Mouse (Mus musculus) T-cell, adult 2 months (primary cell): ENCODE data around the gene Natd1.

Source experiments
- DNase-seq: peaks from one replicate; pipeline ENCODE4 v3.0.0; 2022; ENCODE audit warnings: low spot score

The Natd1 gene

GRCm38 (mm10) chr11:60931869-60932481 lies 17.4 kb upstream of the Natd1 start, which contains the start of gene Map2k3:
Map2k3 (plus strand) TSS chr11:60932033.
- peak; percentile 93 for DNase-seq

- no peak for DNase-seq
These were observed 16.8 kb upstream of the Natd1 start for GRCm38 (mm10) chr11:60931282-60931868.

- DNase-seq = no peak
These were observed 16.3 kb upstream of the Natd1 start for GRCm38 (mm10) chr11:60930724-60931281.

DNA sequence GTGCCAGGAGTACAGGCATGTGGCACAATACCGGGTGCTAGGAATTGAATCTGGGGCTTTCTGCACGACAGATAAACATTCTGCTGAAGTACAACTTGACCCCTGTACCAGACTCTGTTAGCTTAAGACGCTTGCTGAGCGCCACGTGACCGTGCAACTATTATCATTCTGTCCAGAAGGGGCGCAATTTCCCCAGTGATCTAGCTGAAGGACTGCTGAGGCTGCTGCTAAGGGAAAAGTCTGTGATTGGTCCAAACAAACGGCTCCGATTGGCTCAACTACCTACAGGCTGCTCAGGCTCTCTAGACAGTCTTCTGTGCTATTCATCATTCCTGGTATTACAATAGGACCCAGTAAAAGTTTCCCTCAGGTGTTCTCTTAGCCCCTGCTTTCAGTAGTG lies 12.7 kb upstream of the Natd1 start:
- peak; percentile 85 for DNase-seq

DNA sequence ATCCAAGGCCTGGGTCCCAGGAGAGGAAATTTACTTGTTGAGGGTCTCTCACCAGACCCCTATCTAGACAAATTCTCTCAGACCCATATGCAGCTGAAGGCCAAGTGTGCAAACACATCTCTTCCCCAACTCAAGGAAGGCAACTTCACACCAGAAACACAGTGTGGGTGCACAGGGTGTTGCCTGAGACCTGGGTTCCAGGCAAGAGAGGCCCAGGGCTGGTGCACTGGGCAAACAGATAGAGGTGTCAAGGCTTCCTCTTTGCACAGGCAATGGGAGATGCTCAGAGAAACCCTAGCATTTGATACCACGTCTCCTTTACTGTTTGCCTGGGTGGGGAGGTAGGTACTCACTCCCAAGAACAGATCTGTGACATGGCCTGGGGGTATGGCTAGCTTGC lies 10.4 kb upstream of the Natd1 start:
- no peak for DNase-seq

- DNase-seq = no peak
These were observed 9.9 kb upstream of the Natd1 start for GRCm38 (mm10) chr11:60924498-60924897.

- no peak for DNase-seq
These were observed 8.4 kb upstream of the Natd1 start for GRCm38 (mm10) chr11:60922964-60923363.

- DNase-seq = no peak
These were observed 7.6 kb upstream of the Natd1 start for GRCm38 (mm10) chr11:60922195-60922594.

GRCm38 (mm10) chr11:60920021-60920420 lies 5.5 kb upstream of the Natd1 start:
- DNase-seq = no peak

GRCm38 (mm10) chr11:60915201-60915600 lies 651 bp upstream of the Natd1 start:
- DNase-seq = no peak

DNA sequence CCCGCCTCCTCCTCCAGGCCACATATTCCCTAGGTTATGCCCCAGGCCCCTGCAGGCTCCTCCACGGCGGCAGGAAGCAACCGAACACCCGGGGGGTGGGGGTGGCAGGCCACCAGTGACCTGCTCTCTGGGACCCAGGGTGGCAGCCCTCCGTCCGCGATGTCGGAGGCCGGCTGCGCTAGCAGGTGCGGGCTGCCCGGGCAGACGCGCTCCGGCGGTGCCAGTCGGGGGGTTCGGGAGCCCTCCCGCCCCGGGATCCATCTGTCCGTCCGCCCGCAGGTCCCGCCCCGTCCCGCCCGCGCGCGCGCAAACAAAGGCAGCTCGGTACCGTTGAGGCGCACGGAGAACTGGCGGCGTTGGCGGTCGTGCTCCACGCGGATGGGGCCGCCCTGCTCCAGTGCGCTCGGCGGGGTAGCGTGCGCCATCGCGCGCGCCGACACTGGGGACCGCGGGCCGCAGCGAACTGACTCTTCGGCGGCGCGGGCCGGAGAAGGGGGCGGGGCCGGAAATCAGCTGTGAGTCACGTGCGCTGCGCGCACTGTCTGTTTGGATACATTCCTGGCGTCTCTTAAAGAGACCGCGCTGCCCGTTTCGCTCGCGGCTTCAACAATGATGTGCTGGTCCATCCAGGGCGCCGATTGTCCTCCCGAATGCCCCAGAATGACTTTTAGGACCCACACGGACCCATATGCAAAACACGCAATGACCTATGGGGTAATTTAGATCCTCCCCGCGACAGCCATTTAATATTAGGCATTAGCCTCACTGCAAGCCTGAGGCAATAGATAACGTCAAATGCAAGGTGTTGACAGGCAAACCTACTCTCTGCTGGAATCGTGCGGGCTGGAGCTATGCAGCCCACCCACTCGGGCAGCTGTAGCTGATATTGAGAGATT lies 1.0 kb downstream of the Natd1 start:
- DNase-seq = peak; percentile 84

DNA sequence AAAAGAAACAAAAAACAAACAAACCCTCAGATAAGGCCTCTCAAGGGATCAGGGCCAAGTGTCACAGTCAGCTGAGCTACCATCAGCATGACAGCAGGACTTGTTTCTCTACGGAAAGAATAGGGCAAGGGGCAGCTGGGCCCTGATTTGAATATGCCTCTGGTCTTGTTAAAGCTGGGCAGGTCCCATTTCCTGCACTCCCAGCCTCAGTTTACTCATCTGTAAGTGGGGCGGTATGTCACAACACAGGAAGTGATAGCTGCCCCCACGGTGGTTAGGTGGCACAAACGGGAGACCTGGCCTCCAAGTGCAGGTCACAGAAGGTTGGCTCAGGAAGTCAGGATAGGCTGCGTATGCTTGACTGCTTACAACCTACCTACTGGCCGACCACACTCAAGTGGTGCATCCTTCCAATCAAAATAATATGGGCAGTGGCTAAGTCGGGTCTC lies 2.0 kb downstream of the Natd1 start:
- no peak for DNase-seq

DNA sequence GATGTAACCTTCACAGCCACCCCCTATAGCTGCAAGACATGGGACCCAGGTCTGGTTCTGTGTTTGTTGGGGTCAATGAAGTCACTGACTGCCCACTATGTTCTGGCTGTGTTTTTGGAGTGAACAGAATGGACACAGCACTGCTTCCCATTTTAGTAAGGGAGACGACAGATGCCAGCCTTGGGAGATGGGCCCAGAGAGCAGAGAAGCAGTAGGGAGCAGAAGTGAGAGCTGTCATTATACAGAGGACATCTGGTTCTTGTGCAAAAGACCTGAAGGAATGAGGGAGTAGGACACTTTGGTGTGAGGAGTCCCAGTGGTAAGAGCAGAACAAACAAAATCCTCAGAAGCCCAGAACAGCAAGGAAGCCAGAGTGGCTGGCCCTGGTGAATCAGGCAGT lies 4.9 kb downstream of the Natd1 start:
- no peak for DNase-seq

DNA sequence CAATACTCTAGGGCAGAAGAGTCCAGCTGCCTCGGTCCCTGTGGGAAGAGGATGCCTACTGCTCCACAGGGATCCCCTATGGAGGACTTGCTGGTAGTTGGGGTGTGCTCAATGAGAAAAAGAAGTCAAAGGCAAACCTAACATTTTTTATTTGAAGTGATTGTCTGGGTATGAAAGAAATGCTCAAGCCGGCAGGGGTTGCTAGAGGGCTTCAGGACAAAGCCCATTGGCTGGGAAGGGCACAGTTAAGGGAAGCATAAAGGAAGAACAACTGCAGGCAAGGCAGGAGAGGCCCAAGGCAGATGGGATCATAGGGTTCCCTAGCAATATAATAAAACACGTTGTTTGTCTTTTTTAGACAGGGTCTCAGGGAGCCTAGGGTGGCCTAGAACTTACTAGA lies 6.5 kb downstream of the Natd1 start:
- no peak for DNase-seq

DNA sequence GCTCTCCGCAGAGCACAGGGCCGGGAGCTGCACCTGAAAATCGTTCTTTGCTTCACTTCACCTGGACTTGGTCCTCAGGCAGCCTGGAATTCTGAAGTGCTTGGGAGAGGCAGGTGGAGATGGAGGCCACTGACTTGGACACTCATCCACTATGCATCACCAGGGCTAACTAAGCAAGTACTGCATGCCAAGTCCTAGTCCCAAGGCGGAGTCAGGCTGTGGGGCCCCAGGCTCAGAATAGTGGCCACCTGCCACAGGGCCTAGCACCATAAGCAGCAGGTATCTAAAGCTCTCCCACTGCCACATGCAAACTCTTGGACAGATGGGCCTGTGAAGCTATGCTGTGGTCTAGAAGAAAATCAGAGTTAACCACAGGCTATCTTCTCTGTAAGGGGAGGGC lies 8.1 kb downstream of the Natd1 start:
- no peak for DNase-seq

DNA sequence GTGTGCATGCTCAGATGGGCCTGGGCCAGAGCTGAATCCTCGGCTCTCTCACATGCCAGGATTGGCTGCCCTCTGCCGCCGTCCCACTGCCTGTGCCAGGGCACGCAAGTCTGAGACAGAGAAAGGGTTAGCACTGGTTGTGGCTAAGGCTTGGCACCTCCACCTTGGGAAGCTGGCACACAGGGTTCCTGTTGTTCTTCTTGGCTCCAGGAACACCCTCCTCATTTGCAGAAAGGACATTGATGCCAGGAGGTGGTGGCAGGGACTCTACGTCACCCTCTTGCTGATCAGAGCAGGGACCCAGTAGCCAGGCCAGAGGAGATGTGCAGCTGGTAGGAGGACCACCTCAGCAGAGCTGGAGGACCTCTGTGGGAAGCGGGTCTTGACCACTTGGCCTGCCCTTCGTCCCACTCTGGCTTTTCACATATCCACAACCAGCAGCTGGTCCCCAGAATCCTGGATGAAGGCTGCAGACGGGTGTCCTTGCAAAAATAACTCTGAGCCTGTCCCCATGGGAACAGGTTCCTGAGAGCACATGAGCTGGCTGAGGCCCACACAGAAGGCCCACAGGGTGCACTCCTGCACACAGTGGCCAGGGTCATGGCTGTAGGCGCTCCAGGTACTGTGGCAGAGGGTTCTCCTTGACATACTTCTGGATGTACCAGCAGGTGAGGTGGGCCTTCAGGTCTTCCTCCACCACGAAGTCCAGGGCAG lies 9.0 kb downstream of the Natd1 start:
- no peak for DNase-seq

GRCm38 (mm10) chr11:60903661-60904061 lies 10.9 kb downstream of the Natd1 start:
- no peak for DNase-seq

GRCm38 (mm10) chr11:60902486-60902885 lies 12.1 kb downstream of the Natd1 start:
- no peak for DNase-seq

GRCm38 (mm10) chr11:60902001-60902400 lies 12.5 kb downstream of the Natd1 start:
- no peak for DNase-seq

DNA sequence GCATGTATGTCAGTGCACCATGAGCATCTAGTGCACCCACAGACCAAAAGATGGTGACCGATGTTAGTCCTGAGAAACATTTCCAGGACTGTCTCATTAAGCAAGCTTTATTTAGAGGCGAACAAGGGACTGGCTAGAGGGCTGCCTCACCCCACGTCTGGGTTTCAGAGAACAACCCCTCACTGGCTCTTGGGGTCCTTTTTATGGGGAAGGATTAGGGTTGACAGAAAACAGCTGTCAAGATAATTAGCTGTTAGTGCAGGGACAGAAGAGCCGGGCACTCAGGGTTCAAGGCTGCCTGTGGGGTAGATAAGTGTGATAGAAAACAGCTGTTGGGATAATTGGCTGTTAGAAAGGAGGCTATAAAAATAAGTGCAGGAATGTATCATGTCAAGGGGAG lies 18.6 kb downstream of the Natd1 start:
- no peak for DNase-seq

DNA sequence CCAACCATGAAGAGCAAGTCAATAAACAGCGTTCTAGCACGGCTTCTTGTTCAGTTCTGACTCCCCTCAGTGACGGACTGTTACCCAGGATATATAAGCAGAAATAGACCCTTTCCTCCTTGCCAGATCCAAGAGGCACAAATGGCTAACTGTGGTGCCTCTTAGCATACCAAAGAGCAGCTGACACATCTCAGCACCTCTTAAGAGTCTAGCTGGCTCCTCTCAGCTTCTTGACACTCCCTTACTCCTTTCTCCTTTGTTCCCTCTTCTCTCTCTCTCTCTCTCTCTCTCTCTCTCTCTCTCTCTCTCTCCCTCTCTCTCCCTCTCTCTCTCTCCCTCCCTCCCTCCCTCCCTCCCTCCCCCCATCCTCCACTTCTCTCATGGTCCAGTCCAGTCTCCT lies 23.8 kb downstream of the Natd1 start:
- no peak for DNase-seq

GRCm38 (mm10) chr11:60890286-60890685 lies 24.3 kb downstream of the Natd1 start:
- no peak for DNase-seq
